Mouse (Mus musculus) intestine, postnatal 0 days (tissue): ENCODE measurements at regions not wholly inside any gene's neighbourhood (a gene's known extent, or its start where the extent isn't known, plus 50 kb on each side); places are given as distances from the start of the nearest gene placed in this dataset.

ENCODE experiments used
- ATAC-seq: fragments of 200-750 bp; cut with Nextera tagmentation; 2 replicates; pipeline ENCODE4 v1.8.0; 2017; ENCODE audit warnings: mild to moderate bottlenecking, moderate TSS enrichment, moderate library complexity
- H3K27ac ChIP-seq: fragments of 300-500 bp; sonication (generic); 2 replicates; pipeline ENCODE4 v1.5.1; 2014; ENCODE audit warnings: mild to moderate bottlenecking, low read depth, low read length, moderate library complexity
- H3K27me3 ChIP-seq: fragments of 300-500 bp; sonication (generic); replicated peaks from 2 replicates; pipeline ENCODE4 v1.6.1; 2014; ENCODE audit warnings: low read length, mixed read lengths; ENCODE audit not compliant: control insufficient read depth, insufficient read depth
- H3K36me3 ChIP-seq: fragments of 300-500 bp; sonication (generic); 2 replicates; pipeline ENCODE4 v1.6.1; 2014; ENCODE audit warnings: mild to moderate bottlenecking, moderate library complexity; ENCODE audit not compliant: control insufficient read depth, insufficient read depth
- H3K4me1 ChIP-seq: fragments of 300-500 bp; sonication (generic); replicated peaks from 2 replicates; pipeline ENCODE4 v1.6.1; 2014; ENCODE audit warnings: antibody characterized with exemption, low read length, mixed read lengths; ENCODE audit not compliant: control insufficient read depth, insufficient read depth
- H3K4me2 ChIP-seq: fragments of 300-500 bp; sonication (generic); replicated peaks from 2 replicates; pipeline ENCODE4 v1.6.1; 2014; ENCODE audit warnings: low read depth, mild to moderate bottlenecking, moderate library complexity
- H3K4me3 ChIP-seq: fragments of 300-500 bp; sonication (generic); 2 replicates; pipeline ENCODE4 v1.5.1; 2014; ENCODE audit warnings: low read depth, low read length
- H3K9ac ChIP-seq: fragments of 300-500 bp; sonication (generic); 2 replicates; pipeline ENCODE4 v1.6.1; 2014; ENCODE audit warnings: mild to moderate bottlenecking, low read depth, low read length
- H3K9me3 ChIP-seq: fragments of 300-500 bp; sonication (generic); 2 replicates; pipeline ENCODE4 v1.6.1; 2016; ENCODE audit warnings: mixed run types; ENCODE audit not compliant: control insufficient read depth
- CTCF ChIP-seq: sonication (generic); IDR thresholded peaks from 2 replicates; pipeline ENCODE4 v1.5.1; 2016; ENCODE audit warnings: low read depth, mild to moderate bottlenecking, control low read depth, antibody characterized with exemption, moderate library complexity
- WGBS: fragments of 180-500 bp; shearing (Covaris S2); extraction: QIAGEN DNeasy Blood & Tissue Kit; methylation state at CpG from one replicate; pipeline ENCODE4 v1.1.7; 2014; 5-methylcytosine and 5-hydroxymethylcytosine counted together

DNA sequence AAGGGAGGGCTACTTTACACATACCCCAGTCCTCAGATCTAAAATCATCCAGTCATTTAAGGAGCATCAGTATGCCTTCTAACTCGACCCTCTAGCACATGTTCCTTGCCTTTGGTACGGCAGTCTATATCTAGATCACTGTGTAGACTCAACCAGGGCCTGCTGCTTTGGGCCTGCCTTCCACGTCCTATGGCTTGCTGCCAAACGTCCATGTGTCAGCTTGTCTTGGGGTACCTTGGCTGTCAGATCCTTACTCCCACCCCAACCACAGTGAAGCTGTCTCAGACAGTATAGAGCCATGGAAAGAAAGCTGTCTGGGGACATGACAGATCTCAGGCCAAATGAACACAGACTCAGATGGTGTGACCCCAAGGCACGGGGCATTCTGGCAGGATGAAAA is 258.4 kb downstream of the Bcor start:
- no peak overlapping the region for H3K4me2 ChIP-seq
- no peak for ATAC-seq
- H3K9me3 ChIP-seq, result no peaks in the 10 kb centered on the region
- 72% methylated on average over 5 of the region's 5 CpGs for WGBS
- no peak overlapping the region for H3K4me3 ChIP-seq
- no peaks in the 10 kb centered on the region for H3K4me1 ChIP-seq
- no peak overlapping the region for H3K9ac ChIP-seq
- H3K27me3 ChIP-seq, result no peaks in the 10 kb centered on the region
- H3K36me3 ChIP-seq, result no peaks in the 10 kb centered on the region
- TF ChIP-seq CTCF, result no peak
- no peak overlapping the region for H3K27ac ChIP-seq

DNA sequence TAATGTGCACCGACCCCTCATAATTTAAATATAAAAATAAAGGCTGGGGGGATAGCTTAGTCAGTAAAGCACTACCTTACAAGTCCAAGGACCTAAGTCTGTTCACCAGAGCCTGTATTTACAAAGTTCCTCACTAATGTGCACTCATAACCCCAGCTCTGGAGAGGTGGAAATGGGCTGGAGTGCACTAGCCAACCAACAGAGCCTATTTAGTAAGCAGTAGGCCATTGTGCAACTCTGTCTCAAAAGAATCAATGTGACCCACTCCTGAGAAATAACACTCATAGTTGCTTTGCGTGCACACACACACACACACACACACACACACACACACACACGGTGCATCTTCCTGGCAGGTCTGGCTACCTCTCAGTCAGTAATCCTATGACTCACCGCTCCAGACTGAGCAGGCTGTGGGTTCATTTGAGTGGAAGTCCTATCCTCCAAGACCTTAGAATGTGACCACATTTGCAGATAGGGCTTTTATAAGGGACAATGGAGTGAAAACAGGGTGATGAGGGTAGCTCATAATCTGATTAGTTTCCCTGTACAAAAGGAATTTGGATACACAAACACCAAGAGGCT is 256.9 kb downstream of the Bcor start:
- Histone ChIP-seq H3K36me3 (no peaks in the 10 kb centered on the region), H3K9ac (no peak overlapping the region), H3K4me2 (no peak overlapping the region), H3K27ac (no peak overlapping the region), H3K4me1 (no peaks in the 10 kb centered on the region), H3K4me3 (no peak overlapping the region), H3K27me3 (no peaks in the 10 kb centered on the region), H3K9me3 (no peaks in the 10 kb centered on the region)
- no peak for TF ChIP-seq CTCF
- WGBS, result 86% methylated on average over 4 of the region's 4 CpGs
- ATAC-seq, result no peak

DNA sequence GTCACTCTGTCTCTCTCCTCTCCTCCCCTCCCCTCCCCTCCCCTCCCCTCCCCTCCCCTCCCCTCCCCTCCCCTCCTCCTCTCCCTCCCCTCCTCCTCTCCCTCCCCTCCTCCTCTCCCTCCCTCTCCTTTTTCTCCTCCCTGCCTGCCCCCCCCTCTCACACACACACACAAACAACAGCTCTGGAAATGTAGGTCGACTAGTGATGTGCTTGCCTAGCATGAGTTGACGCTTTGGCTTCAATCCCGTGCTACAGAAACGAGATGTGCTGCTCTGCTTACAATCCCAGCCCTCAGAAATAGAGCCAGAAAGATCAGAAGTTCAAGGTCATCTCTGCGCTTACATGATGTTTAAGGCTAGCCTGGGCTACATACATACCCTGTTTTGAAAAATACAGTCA is 254.9 kb downstream of the Bcor start:
- H3K27ac ChIP-seq, result no peak overlapping the region
- no peak overlapping the region for H3K4me3 ChIP-seq
- no peak for ATAC-seq
- TF ChIP-seq CTCF, result no peak
- no peaks in the 10 kb centered on the region for H3K36me3 ChIP-seq
- 62% methylated on average over 5 of the region's 5 CpGs for WGBS
- no peaks in the 10 kb centered on the region for H3K4me1 ChIP-seq
- no peak overlapping the region for H3K4me2 ChIP-seq
- H3K9me3 ChIP-seq, result no peaks in the 10 kb centered on the region
- H3K9ac ChIP-seq, result no peak overlapping the region
- H3K27me3 ChIP-seq, result no peaks in the 10 kb centered on the region

DNA sequence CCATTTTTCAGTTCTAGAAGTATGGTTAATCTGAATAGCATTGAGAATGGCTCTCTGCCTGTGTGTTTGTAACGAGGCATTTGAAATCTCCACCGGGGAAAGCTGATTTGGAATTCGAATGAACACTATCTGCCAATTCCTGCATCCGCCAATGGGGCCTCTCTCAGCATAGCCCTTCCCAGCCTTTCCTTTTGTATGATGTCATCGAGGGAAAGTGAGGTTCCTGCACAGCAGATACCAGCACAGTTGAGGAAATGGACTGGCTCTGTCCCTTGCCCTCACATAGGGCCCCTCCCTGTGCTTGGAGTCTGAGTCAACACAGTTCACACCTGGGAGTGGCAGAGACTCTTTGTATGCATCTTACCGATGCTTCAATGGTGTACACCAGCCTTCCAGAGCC is 253.0 kb downstream of the Bcor start:
- ATAC-seq, result peak; percentile 91
- H3K4me2 ChIP-seq, result no peak overlapping the region

DNA sequence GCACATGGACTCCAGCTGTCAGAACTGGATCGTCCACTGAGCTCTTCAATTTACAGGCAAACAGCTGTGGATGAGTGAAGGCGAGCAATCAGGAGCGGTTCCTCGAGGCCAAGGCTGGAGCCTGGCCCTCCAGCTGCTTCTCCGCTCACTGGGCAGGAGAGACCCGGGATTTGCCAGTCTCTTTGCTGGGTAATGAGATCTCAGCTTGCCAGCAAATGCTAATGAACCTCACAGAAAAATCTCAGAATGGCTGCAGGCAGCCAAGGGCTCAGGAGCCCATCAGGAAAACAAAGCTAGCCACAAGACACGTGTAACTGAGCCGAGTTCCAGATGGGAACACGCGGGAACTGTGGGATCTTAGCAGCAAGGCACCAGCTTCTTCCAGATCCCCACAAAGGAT is 244.2 kb downstream of the Bcor start:
- Histone ChIP-seq H3K4me1 (no peaks in the 10 kb centered on the region), H3K4me3 (no peak overlapping the region), H3K27ac (no peak overlapping the region), H3K9ac (no peak overlapping the region), H3K4me2 (no peak overlapping the region), H3K36me3 (no peaks in the 10 kb centered on the region), H3K27me3 (no peaks in the 10 kb centered on the region), H3K9me3 (no peaks in the 10 kb centered on the region)
- 84% methylated on average over 10 of the region's 10 CpGs for WGBS
- TF ChIP-seq CTCF, result no peak
- ATAC-seq, result no peak

More for the DNA sequence above, 253.0 kb downstream of the Bcor start:
- no peaks in the 10 kb centered on the region for H3K4me1 ChIP-seq
- no peak overlapping the region for H3K27ac ChIP-seq
- no peak overlapping the region for H3K4me3 ChIP-seq
- H3K36me3 ChIP-seq, result no peaks in the 10 kb centered on the region
- no peak for TF ChIP-seq CTCF
- H3K9ac ChIP-seq, result no peak overlapping the region
- WGBS, result 47% methylated on average over 6 of the region's 6 CpGs
- no peaks in the 10 kb centered on the region for H3K27me3 ChIP-seq
- no peaks in the 10 kb centered on the region for H3K9me3 ChIP-seq

DNA sequence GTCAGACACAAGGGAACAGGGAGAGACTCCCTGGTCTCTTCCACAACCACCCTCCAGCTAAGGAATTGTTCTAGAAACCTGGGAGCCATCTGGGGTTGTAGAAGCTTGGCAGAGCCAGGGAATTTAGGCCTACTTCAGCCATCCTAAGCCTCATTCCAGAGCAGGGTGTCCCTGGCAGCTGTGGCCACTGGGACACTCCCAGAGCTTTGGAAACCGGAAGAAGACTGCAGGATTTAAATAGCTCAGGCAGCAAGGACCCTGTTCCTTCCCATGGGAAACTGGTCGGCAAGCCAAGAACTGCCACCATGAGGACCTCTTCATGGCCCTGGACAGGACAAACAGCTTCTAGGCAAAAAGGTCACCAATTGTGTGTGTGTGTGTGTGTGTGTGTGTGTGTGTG is 239.9 kb downstream of the Bcor start:
- Histone ChIP-seq H3K9me3 (no peaks in the 10 kb centered on the region), H3K4me3 (no peak overlapping the region), H3K36me3 (no peaks in the 10 kb centered on the region), H3K27me3 (no peaks in the 10 kb centered on the region), H3K27ac (no peak overlapping the region), H3K4me2 (no peak overlapping the region), H3K9ac (no peak overlapping the region), H3K4me1 (no peaks in the 10 kb centered on the region)
- WGBS, result 48% methylated on average over 2 of the region's 2 CpGs
- ATAC-seq, result no peak
- TF ChIP-seq CTCF, result no peak
